Mouse (Mus musculus) heart, embryonic 10.5 days (tissue): ENCODE measurements at regions not wholly inside any gene's neighbourhood (a gene's known extent, or its start where the extent isn't known, plus 50 kb on each side); places are given as distances from the start of the nearest gene placed in this dataset.

Source experiments
- DNase-seq: peaks from one replicate; pipeline ENCODE4 v3.0.0-alpha.2; 2017; ENCODE audit warnings: low spot score
- H3K27ac ChIP-seq: fragments of 300-500 bp; sonication (generic); 2 replicates; pipeline ENCODE4 v1.5.1; 2016; ENCODE audit warnings: mild to moderate bottlenecking
- H3K27me3 ChIP-seq: fragments of 300-500 bp; sonication (generic); 2 replicates; pipeline ENCODE4 v1.6.1; 2016; ENCODE audit warnings: mild to moderate bottlenecking; ENCODE audit not compliant: poor library complexity, insufficient read depth, severe bottlenecking
- H3K36me3 ChIP-seq: fragments of 300-500 bp; sonication (generic); 2 replicates; pipeline ENCODE4 v1.6.1; 2016; ENCODE audit warnings: mild to moderate bottlenecking, moderate library complexity
- H3K4me1 ChIP-seq: fragments of 300-500 bp; sonication (generic); 2 replicates; pipeline ENCODE4 v1.6.1; 2016; ENCODE audit warnings: mild to moderate bottlenecking
- H3K4me3 ChIP-seq: fragments of 300-500 bp; sonication (generic); 2 replicates; pipeline ENCODE4 v1.5.1; 2016; ENCODE audit warnings: mild to moderate bottlenecking, moderate library complexity
- H3K9me3 ChIP-seq: fragments of 300-500 bp; sonication (generic); 2 replicates; pipeline ENCODE4 v1.6.1; 2016; ENCODE audit warnings: mild to moderate bottlenecking, moderate library complexity
- WGBS: fragments of 180-500 bp; shearing (Covaris S2); methylation state at CpG from one replicate; pipeline ENCODE4 v1.1.7; 2016; 5-methylcytosine and 5-hydroxymethylcytosine counted together

GRCm38 (mm10) chr4:47948789-47949188 lies 96.2 kb upstream of the Nr4a3 start:
- no peaks in the 10 kb centered on the region for H3K4me1 ChIP-seq
- H3K27ac ChIP-seq, result no peak overlapping the region
- H3K27me3 ChIP-seq, result no peaks in the 10 kb centered on the region
- H3K36me3 ChIP-seq, result no peaks in the 10 kb centered on the region
- no peak for DNase-seq
- H3K9me3 ChIP-seq, result no peaks in the 10 kb centered on the region
- no peak overlapping the region for H3K4me3 ChIP-seq
- 79% methylated on average over 8 of the region's 8 CpGs for WGBS

- WGBS, result 50% methylated on average over 15 of the region's 15 CpGs
- no peaks in the 10 kb centered on the region for H3K36me3 ChIP-seq
- no peaks in the 10 kb centered on the region for H3K27me3 ChIP-seq
- no peak overlapping the region for H3K27ac ChIP-seq
- no peaks in the 10 kb centered on the region for H3K4me1 ChIP-seq
- H3K9me3 ChIP-seq, result no peaks in the 10 kb centered on the region
- DNase-seq, result no peak
- H3K4me3 ChIP-seq, result no peak overlapping the region
Observed at GRCm38 (mm10) chr4:47954576-47955305, 90.2 kb upstream of the Nr4a3 start.

- H3K9me3 ChIP-seq, result no peaks in the 10 kb centered on the region
- H3K4me3 ChIP-seq, result no peak overlapping the region
- no peak overlapping the region for H3K27ac ChIP-seq
- H3K27me3 ChIP-seq, result no peaks in the 10 kb centered on the region
- no peaks in the 10 kb centered on the region for H3K4me1 ChIP-seq
- no peak for DNase-seq
- WGBS, result 80% methylated on average over 4 of the region's 4 CpGs
- H3K36me3 ChIP-seq, result no peaks in the 10 kb centered on the region
Observed at GRCm38 (mm10) chr4:47964630-47965029, 80.3 kb upstream of the Nr4a3 start.

DNA sequence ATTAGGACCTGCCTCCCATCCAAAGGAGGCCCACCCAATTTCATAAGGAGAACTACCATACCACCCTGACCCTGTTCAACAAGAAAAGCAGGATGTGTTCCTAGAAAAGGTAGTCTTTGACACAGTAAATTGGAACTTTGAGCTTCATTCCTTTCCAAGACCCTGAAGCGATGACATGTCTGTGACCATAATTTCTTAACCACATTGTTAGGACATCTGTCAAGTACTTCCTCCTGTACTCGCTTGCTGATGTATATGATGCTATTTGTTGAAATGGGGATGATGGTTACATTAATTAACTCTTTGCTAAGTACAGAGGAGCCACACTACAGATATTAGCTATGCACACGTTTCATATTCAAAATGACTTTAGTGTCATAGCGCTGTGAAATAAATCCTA lies 73.1 kb upstream of the Nr4a3 start:
- H3K4me3 ChIP-seq, result no peak overlapping the region
- no peak overlapping the region for H3K27ac ChIP-seq
- no peaks in the 10 kb centered on the region for H3K4me1 ChIP-seq
- no peaks in the 10 kb centered on the region for H3K36me3 ChIP-seq
- no peak for DNase-seq
- WGBS, result 85% methylated on average over 4 of the region's 4 CpGs
- H3K9me3 ChIP-seq, result no peaks in the 10 kb centered on the region
- H3K27me3 ChIP-seq, result no peaks in the 10 kb centered on the region

- peak; percentile 76 for DNase-seq
- WGBS, result 73% methylated on average over 13 of the region's 13 CpGs
- H3K4me3 ChIP-seq, result no peak overlapping the region
Observed at GRCm38 (mm10) chr4:47979579-47980313, 65.2 kb upstream of the Nr4a3 start.

More at GRCm38 (mm10) chr4:47979579-47980313, 65.2 kb upstream of the Nr4a3 start:
- no peaks in the 10 kb centered on the region for H3K4me1 ChIP-seq
- H3K27ac ChIP-seq, result no peak overlapping the region
- H3K9me3 ChIP-seq, result no peaks in the 10 kb centered on the region
- H3K36me3 ChIP-seq, result no peaks in the 10 kb centered on the region
- no peaks in the 10 kb centered on the region for H3K27me3 ChIP-seq
